Mouse (Mus musculus) neural tube, embryonic 15.5 days (tissue): ENCODE results near the gene Rassf3. TPM values are rescaled to one million over a fixed set of nuclear protein-coding genes. Genes with fewer than 3 reads are reported as not detected.
A peak's percentile ranks its signal among the peaks of the same experiment; 100 is the strongest.

Source experiments
- ATAC-seq: fragments of 200-750 bp; cut with Nextera tagmentation; 2 replicates; pipeline ENCODE4 v1.8.0; 2017; ENCODE audit warnings: mild to moderate bottlenecking, moderate TSS enrichment, moderate library complexity; ENCODE audit not compliant: low FRiP score
- H3K27ac ChIP-seq: fragments of 300-500 bp; sonication (generic); replicated peaks from 2 replicates; pipeline ENCODE4 v1.5.1; 2015; ENCODE audit warnings: mild to moderate bottlenecking, inconsistent platforms
- H3K27me3 ChIP-seq: fragments of 300-500 bp; sonication (generic); replicated peaks from 2 replicates; pipeline ENCODE4 v1.6.1; 2015; ENCODE audit warnings: inconsistent platforms
- H3K36me3 ChIP-seq: fragments of 300-500 bp; sonication (generic); 2 replicates; pipeline ENCODE4 v1.6.1; 2015; ENCODE audit warnings: inconsistent platforms
- H3K4me1 ChIP-seq: fragments of 300-500 bp; sonication (generic); 2 replicates; pipeline ENCODE4 v1.6.1; 2015; ENCODE audit warnings: inconsistent platforms
- H3K4me2 ChIP-seq: fragments of 300-500 bp; sonication (generic); 2 replicates; pipeline ENCODE4 v1.6.1; 2015; ENCODE audit warnings: inconsistent platforms, mild to moderate bottlenecking, moderate library complexity
- H3K4me3 ChIP-seq: fragments of 300-500 bp; sonication (generic); replicated peaks from 2 replicates; pipeline ENCODE4 v1.5.1; 2015; ENCODE audit warnings: mild to moderate bottlenecking, inconsistent platforms
- H3K9ac ChIP-seq: fragments of 300-500 bp; sonication (generic); replicated peaks from 2 replicates; pipeline ENCODE4 v1.6.1; 2015; ENCODE audit warnings: mild to moderate bottlenecking, inconsistent platforms
- H3K9me3 ChIP-seq: fragments of 300-500 bp; sonication (generic); replicated peaks from 2 replicates; pipeline ENCODE4 v1.6.1; 2016; ENCODE audit warnings: inconsistent platforms
- WGBS: fragments of 180-500 bp; shearing (Covaris S2); methylation state at CpG from one replicate; pipeline ENCODE4 v1.1.7; 2015; ENCODE audit warnings: mixed read lengths; 5-methylcytosine and 5-hydroxymethylcytosine counted together
- polyA plus RNA-seq: library from polyadenylated mRNA; unstranded; fragments of >200 nt; fragmentation: Nextera tagmentation; extraction: Ambion mirVana; gene quantifications from 2 replicates; pipeline ENCODE4 v1.2.1, GENCODE M21; 2015

Gene Rassf3
- polyA plus RNA-seq, 1 experiment from 2014 or later, result 6.7 TPM

DNA sequence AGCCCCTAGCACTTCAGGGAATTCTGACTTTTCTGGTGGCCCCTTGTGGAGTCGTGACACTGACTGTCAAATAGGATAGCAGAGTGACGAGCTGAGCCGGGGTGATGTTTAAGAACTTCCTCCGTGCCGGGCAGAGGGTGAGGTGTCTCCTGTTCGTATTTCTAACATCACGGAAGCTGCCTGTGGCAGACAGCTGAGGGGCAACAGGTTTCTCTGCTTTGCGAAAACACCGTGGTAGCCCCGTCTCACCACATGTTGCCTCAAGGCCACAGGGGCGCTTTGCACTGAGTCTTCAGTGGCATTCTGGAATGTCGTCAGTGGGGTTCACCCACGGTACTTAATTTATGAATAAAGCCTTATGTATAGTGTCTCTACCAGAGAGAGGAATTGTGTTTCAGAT is 108.9 kb downstream of the Rassf3 start:
- Histone ChIP-seq H3K27ac (no peak overlapping the region), H3K36me3 (peaks cover 18% of the 10 kb centered on the region; the same call in 1 of the 2 replicates), H3K4me1 (peaks cover 33% of the 10 kb centered on the region), H3K9me3 (no peaks in the 10 kb centered on the region), H3K4me2 (peak overlapping the region; percentile 79; the same call in 1 of the 2 replicates), H3K9ac (no peak overlapping the region), H3K4me3 (no peak overlapping the region), H3K27me3 (no peaks in the 10 kb centered on the region)
- ATAC-seq, result no peak
- WGBS, result 86% methylated on average over 13 of the region's 13 CpGs

DNA sequence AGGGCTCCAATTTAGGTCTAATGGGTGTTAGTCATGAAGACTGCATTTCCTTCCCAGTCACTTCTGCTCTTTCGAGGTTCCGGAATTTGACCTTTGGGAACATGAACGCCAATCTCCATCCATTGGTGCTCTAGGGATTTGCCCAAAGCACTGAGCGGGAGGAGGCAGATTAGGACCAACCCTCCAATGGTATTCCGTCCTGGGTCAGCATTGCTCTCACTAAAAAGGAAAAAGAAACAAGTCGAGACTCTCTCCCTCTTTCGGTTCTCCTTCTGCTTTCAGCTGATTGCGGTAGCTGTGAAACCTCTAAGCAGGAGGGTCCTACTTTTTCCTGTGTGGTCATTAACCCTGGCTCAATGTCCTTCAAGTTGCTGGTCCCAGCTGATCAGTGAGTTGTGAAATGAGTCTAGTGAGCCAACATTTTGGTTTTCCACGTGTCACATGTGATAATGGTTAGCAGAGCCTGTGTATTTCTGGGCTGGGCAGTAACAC is 110.3 kb downstream of the Rassf3 start:
- Histone ChIP-seq H3K9ac (peak overlapping the region; percentile 89), H3K36me3 (peaks cover 10% of the 10 kb centered on the region; the same call in 1 of the 2 replicates), H3K27ac (no peak overlapping the region), H3K4me2 (peak overlapping the region; percentile 79), H3K9me3 (no peaks in the 10 kb centered on the region), H3K4me3 (peak overlapping the region; percentile 97), H3K4me1 (peaks cover 33% of the 10 kb centered on the region), H3K27me3 (no peaks in the 10 kb centered on the region)
- 13% methylated on average over 9 of the region's 9 CpGs for WGBS
- no peak for ATAC-seq

GRCm38 (mm10) chr10:121364801-121365564 is 111.2 kb downstream of the Rassf3 start, which contains the start of gene Gns:
Gene Gns (plus strand): TSS chr10:121365090.
- peaks cover 3% of the 10 kb centered on the region; the same call in 1 of the 2 replicates for H3K36me3 ChIP-seq
- peak within 1 kb of the TSS; percentile 89 for H3K9ac ChIP-seq
- peak within 1 kb of the TSS; percentile 81 for H3K27ac ChIP-seq
- no peaks in the 10 kb centered on the region for H3K27me3 ChIP-seq
- peak within 1 kb of the TSS; percentile 79 for H3K4me2 ChIP-seq
- ATAC-seq, result peak; percentile 96
- no peaks in the 10 kb centered on the region for H3K9me3 ChIP-seq
- under 1% methylated on average over 48 of the region's 72 CpGs for WGBS
- peak within 1 kb of the TSS; percentile 97 for H3K4me3 ChIP-seq
- peaks cover 33% of the 10 kb centered on the region for H3K4me1 ChIP-seq

DNA sequence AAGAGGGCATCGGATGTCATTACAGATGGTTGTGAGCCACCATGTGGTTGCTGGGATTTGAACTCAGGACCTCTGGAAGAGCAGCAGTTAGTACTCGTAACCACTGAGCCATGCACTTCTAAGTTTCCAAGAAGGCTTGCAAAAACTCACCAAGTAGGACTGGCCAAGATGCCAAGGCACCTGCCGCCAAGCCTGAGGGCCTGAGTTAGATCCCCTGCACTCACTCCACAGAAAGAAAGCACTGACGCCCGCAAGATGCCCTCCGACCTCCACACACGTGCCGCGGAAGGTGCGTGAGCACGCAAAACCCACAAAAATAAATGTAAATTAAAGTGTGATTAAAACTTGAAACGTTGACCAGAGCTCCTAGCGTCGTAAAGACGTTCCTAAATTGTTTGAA is 111.8 kb downstream of the Rassf3 start:
- no peaks in the 10 kb centered on the region for H3K36me3 ChIP-seq
- H3K4me3 ChIP-seq, result peak overlapping the region; percentile 97
- ATAC-seq, result peak; percentile 13; the same call in 1 of the 2 replicates
- no peaks in the 10 kb centered on the region for H3K9me3 ChIP-seq
- peak overlapping the region; percentile 79 for H3K4me2 ChIP-seq
- H3K4me1 ChIP-seq, result peaks cover 33% of the 10 kb centered on the region
- H3K9ac ChIP-seq, result peak overlapping the region; percentile 89
- 34% methylated on average over 15 of the region's 15 CpGs for WGBS
- H3K27me3 ChIP-seq, result no peaks in the 10 kb centered on the region
- peak overlapping the region; percentile 63; the same call in 1 of the 2 replicates for H3K27ac ChIP-seq

DNA sequence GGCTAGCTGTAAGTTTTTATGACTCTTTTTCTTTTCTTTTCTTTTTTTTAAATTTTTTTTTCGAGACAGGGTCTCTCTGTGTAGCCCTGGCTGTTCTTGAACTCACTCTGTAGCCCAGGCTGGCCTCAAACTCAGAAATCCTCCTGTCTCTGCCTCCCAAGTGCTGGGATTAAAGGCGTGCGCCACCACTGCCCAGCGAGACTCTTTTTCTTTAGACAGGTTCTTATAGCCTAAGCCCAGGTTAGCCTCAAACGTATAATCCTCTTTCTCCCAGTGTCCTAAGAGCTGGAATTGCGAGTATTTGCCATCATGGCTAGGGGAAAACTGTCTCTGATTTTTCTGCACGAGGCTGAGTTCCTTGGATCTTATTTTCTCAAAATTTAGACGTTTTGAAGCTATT is 112.9 kb downstream of the Rassf3 start:
- Histone ChIP-seq H3K9me3 (no peaks in the 10 kb centered on the region), H3K27me3 (no peaks in the 10 kb centered on the region), H3K4me3 (no peak overlapping the region), H3K36me3 (no peaks in the 10 kb centered on the region), H3K4me1 (peaks cover 30% of the 10 kb centered on the region), H3K4me2 (no peak overlapping the region), H3K27ac (no peak overlapping the region), H3K9ac (no peak overlapping the region)
- ATAC-seq, result no peak
- WGBS, result 82% methylated on average over 8 of the region's 8 CpGs

DNA sequence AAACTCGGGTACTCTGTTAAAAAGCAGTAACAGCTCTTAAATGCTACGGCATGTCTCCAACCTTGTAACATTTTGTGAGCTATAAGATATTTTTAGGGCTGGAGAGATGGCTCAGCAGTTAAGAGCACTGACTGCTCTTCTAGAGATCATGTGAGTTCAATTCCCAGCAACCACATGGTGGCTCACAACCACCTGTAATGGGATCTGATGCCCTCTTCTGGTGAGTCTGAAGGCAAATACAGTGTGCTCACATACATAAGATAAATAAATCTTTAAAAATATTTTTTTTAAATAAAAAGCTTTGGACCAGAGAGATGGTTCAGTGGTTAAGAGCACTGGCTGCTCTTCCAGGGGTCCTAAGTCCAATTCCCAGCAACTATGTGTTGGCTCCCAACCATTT is 115.8 kb downstream of the Rassf3 start:
- 87% methylated on average over 2 of the region's 2 CpGs for WGBS
- H3K4me3 ChIP-seq, result no peak overlapping the region
- H3K27me3 ChIP-seq, result no peaks in the 10 kb centered on the region
- no peak for ATAC-seq
- H3K4me2 ChIP-seq, result no peak overlapping the region
- no peaks in the 10 kb centered on the region for H3K9me3 ChIP-seq
- no peak overlapping the region for H3K27ac ChIP-seq
- H3K4me1 ChIP-seq, result peaks cover 7% of the 10 kb centered on the region
- no peaks in the 10 kb centered on the region for H3K36me3 ChIP-seq
- no peak overlapping the region for H3K9ac ChIP-seq

Other genes with a start within 250 kb of the Rassf3 start
- 16.2 and 18.2 TPM in 2 replicates for gene Tbc1d30, start 125.1 kb downstream of the Rassf3 start, polyA plus RNA-seq
- 39.8 and 41.5 TPM in 2 replicates for gene Gns, start 111.3 kb downstream of the Rassf3 start, polyA plus RNA-seq
- gene Tbk1, start 110.4 kb upstream of the Rassf3 start, polyA plus RNA-seq, result 28.2 and 29.3 TPM in 2 replicates
- gene Xpot, start 150.0 kb upstream of the Rassf3 start, polyA plus RNA-seq, result 25.6 and 28.7 TPM in 2 replicates
- gene D930020B18Rik, start 165.2 kb upstream of the Rassf3 start, polyA plus RNA-seq, result 0.17 and 0.23 TPM in 2 replicates